Comparison of ENCODE assay signal across 28 mouse cellular contexts in genomic region chr5:68051101-68051500, GRCm38 (mm10). TPM values are rescaled to one million over a fixed set of nuclear protein-coding genes. Genes with fewer than 3 reads are reported as not detected.
DNase-seq lines count a peak whose midpoint lies in the region; ATAC-seq and TF ChIP-seq lines count a peak whose summit lies in the region.
"Had no signal": no experiment of that assay in that cellular context is flagged by ENCODE, and none has a peak within 500 bp of the region (broad histone marks: within the 10 kb centered on the region; RNA-seq: fewer than 3 reads in every experiment).

No protein-coding gene starts in this region.

- peak; percentile 72 for DNase-seq in brain, embryonic 14.5 days (ENCODE audit: low read depth)
- peak; percentile 49 for DNase-seq in embryo, embryonic 11 days
- DNase-seq in adrenal gland, postnatal 4 days (ENCODE audit: low spot score in 2 of 2), result no peak
- no peak for DNase-seq in right cerebral cortex, postnatal 14 days
- no peak for DNase-seq in frontal cortex, postnatal 25 days (ENCODE audit: low spot score in 2 of 2)
- DNase-seq: adrenal gland, postnatal 14 days; cerebellum, adult 8-10 months; heart, adult 18-20 months; kidney, adult 9 months; layer of hippocampus, postnatal 36 days; left cerebral cortex, postnatal 4 days; lung, adult 2 months; thymus, adult 2 months had no signal

- H3K9ac ChIP-seq in hindbrain, embryonic 16.5 days (ENCODE audit: low read depth, low read length), result no peak overlapping the region
- no peak overlapping the region for H3K9ac ChIP-seq in midbrain, embryonic 15.5 days
- H3K9ac ChIP-seq: embryonic facial prominence, embryonic 15.5 days; heart, embryonic 15.5 days had no signal

- TF ChIP-seq CTCF in brain, embryonic 14.5 days (IDR thresholded peaks at IDR 0.05; ENCODE audit: borderline replicate concordance, extremely low read depth, insufficient read depth, insufficient read length), result no peak

- H3K4me1 ChIP-seq in hindbrain, embryonic 16.5 days (ENCODE audit: control insufficient read depth, insufficient read depth, low read depth, low read length), result no peaks in the 10 kb centered on the region; the same call in 1 of the 2 replicates
- H3K4me1 ChIP-seq in midbrain, embryonic 15.5 days, result peaks cover 7% of the 10 kb centered on the region; the same call in 1 of the 2 replicates
- H3K4me1 ChIP-seq: embryonic facial prominence, embryonic 15.5 days had no signal

- TF ChIP-seq POLR2A in brain, embryonic 14.5 days (IDR thresholded peaks at IDR 0.05; ENCODE audit: borderline replicate concordance, extremely low read depth, insufficient read depth, insufficient read length, poor library complexity, severe bottlenecking), result no peak

- no peak overlapping the region for H3K4me2 ChIP-seq in hindbrain, embryonic 16.5 days (ENCODE audit: low read length)
- H3K4me2 ChIP-seq in midbrain, embryonic 15.5 days, result no peak overlapping the region
- H3K4me2 ChIP-seq: embryonic facial prominence, embryonic 15.5 days; heart, embryonic 15.5 days; liver, embryonic 11.5 days had no signal

- H3K27me3 ChIP-seq in hindbrain, embryonic 16.5 days (replicated peaks; ENCODE audit: control insufficient read depth, insufficient read depth, low read length), result no peaks in the 10 kb centered on the region
- H3K27me3 ChIP-seq in midbrain, embryonic 15.5 days (replicated peaks), result no peaks in the 10 kb centered on the region
- H3K27me3 ChIP-seq: embryonic facial prominence, embryonic 15.5 days; heart, embryonic 15.5 days had no signal

- WGBS in hindbrain, embryonic 16.5 days, result 18% methylated on average over 5 of the region's 5 CpGs
- WGBS in midbrain, embryonic 15.5 days, result 7% methylated on average over 5 of the region's 5 CpGs

- ATAC-seq in hindbrain, embryonic 16.5 days, result peak; percentile 76; the same call in 1 of the 2 replicates
- ATAC-seq in midbrain, embryonic 15.5 days (replicated peaks), result peak; percentile 70; the same call in 1 of the 2 replicates
- ATAC-seq: activated CD4-positive, CD25-positive, alpha-beta regulatory T cell, adult 4 months; forebrain, embryonic 16.5 days had no signal

- H3K9me3 ChIP-seq in hindbrain, embryonic 16.5 days (ENCODE audit: control insufficient read depth, low read length), result no peaks in the 10 kb centered on the region
- H3K9me3 ChIP-seq in midbrain, embryonic 15.5 days, result no peaks in the 10 kb centered on the region
- H3K9me3 ChIP-seq: embryonic facial prominence, embryonic 15.5 days; heart, embryonic 15.5 days had no signal

- no peak overlapping the region for H3K4me3 ChIP-seq in hindbrain, embryonic 16.5 days (ENCODE audit: low read length)
- H3K4me3 ChIP-seq in midbrain, embryonic 15.5 days, result no peak overlapping the region
- H3K4me3 ChIP-seq: embryonic facial prominence, embryonic 15.5 days; heart, embryonic 15.5 days had no signal

- no peak overlapping the region for H3K27ac ChIP-seq in hindbrain, embryonic 16.5 days (ENCODE audit: low read depth, low read length)
- peak overlapping the region; percentile 53; the same call in 1 of the 2 replicates for H3K27ac ChIP-seq in midbrain, embryonic 15.5 days
- H3K27ac ChIP-seq: embryonic facial prominence, embryonic 15.5 days; heart, embryonic 15.5 days; macrophage had no signal

- no peaks in the 10 kb centered on the region for H3K36me3 ChIP-seq in hindbrain, embryonic 16.5 days (ENCODE audit: control insufficient read depth, insufficient read depth, low read length)
- no peaks in the 10 kb centered on the region for H3K36me3 ChIP-seq in midbrain, embryonic 15.5 days (replicated peaks)
- H3K36me3 ChIP-seq: embryonic facial prominence, embryonic 15.5 days; heart, embryonic 15.5 days had no signal

RNA-seq across cellular contexts. Expression of gene Grxcr1, which starts 19.5 kb away (rescaled TPM):
- polyA plus RNA-seq in brain, embryonic 14.5 days (2012; rRNA removed), result 0.06 TPM in 1 of 2 replicates, not detected in the other
- not detected in 2 replicates for polyA plus RNA-seq in hindbrain, embryonic 16.5 days (2015; fragmentation: Nextera tagmentation; extraction: Ambion mirVana)
- not detected in 2 replicates for polyA plus RNA-seq in midbrain, embryonic 15.5 days (2015; fragmentation: Nextera tagmentation; extraction: Ambion mirVana)
- not detected for total RNA-seq in adrenal gland, postnatal 4 days (2021)
- total RNA-seq: adrenal gland, postnatal 14 days; common myeloid progenitor, adult 5-6 weeks; gastrocnemius, adult 8-10 months; heart, adult 18-20 months; layer of hippocampus, postnatal 36 days; left cerebral cortex, postnatal 4 days; neutrophil, adult 5-6 weeks had no signal
- polyA plus RNA-seq: C2C12; embryonic facial prominence, embryonic 15.5 days; forebrain, embryonic 16.5 days; heart, embryonic 15.5 days; large intestine, adult 2 months; liver, embryonic 11.5 days; lung, adult 2 months; macrophage; small intestine, adult 2 months; stomach, embryonic 14.5 days; thymus, adult 2 months had no signal

Comparison
In these comparisons a context has a peak if more than half of its experiments do, and no peak if none do; other contexts are left out.
1. DNase-seq: peak in brain, embryonic 14.5 days (single experiment) and embryo, embryonic 11 days (single experiment); none in adrenal gland, postnatal 4 days (0 of 2), right cerebral cortex, postnatal 14 days (single experiment) and frontal cortex, postnatal 25 days (0 of 2).